Mouse (Mus musculus) megakaryocyte, embryonic 14.5 days (primary cell): ENCODE measurements at regions not wholly inside any gene's neighbourhood (a gene's known extent, or its start where the extent isn't known, plus 50 kb on each side); places are given as distances from the start of the nearest gene placed in this dataset.

Experiments
- FLI1 ChIP-seq: IDR thresholded peaks from 2 replicates; pipeline ENCODE4 v1.6.1; 2012; ENCODE audit warnings: low read length, inconsistent platforms, mixed read lengths
- GATA1 ChIP-seq: IDR thresholded peaks from 3 replicates; pipeline ENCODE4 v1.6.1; 2012; ENCODE audit warnings: mixed read lengths, low read length, inconsistent platforms, borderline replicate concordance

DNA sequence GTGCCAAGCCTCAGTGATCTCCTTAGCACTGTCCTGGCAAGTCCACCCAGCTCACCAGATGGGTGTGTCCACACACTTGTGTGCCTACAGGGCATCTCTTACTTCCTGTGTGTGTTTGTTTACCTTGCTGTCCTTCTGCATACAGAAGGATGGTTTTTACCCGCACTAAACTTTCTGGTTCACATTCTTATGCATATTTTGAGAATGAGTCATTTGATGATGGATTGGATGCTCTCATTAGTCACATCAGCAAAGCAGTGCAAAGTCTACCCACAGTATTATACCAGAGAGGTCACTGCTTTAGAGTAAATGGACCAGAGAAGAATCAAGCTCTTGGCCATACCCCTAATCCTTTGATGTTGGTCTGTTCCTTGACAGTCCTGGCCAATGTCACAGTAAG lies 308.5 kb upstream of the Adamts16 start:
- TF ChIP-seq GATA1, result no peak
- TF ChIP-seq FLI1, result no peak
